Mouse (Mus musculus): Measurements from ENCODE around the gene Phospho2.
"Not testable (repeated sequence)": the region's sequence is repeated elsewhere in the genome, so short reads cannot be mapped to it uniquely, and the experiment has no call there.

The Phospho2 gene

DNA sequence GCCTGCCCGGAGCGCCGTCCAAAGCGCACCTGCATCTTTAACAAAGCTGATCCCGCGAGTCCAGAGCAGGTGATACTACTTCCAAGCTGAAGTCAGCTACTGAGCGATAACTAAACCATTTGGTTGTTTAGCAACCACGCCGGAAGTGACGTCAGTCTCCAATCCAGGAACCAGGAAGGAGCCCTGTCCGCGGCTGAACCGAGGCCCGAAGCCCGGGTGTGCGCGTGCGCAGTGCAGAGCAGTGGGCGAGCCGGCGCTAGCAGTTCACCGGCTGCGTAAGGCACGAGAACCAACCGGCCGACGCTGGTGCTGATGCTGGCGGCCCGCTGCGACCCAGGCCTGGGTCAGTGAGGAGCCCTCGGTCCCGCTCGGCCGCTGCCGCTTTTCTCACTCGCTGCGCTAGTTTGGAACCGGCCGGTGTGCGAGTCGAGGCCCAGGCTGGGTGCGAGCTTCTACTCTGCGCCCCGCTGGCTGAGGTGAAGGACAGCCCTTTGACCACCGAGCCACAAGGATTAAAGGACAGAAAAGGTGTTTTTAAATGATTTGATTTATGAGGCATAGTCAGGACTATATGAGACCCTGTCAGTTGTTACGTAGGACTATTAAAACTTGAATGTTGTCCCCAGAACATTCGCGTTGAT is at the start of gene Phospho2, which contains the start of gene Ccdc173:
Phospho2 (plus strand) TSS at position 195 of the 641 bp plus-strand sequence.
Ccdc173 (minus strand) TSS at position 147 of the 641 bp plus-strand sequence.
- peak; percentile 100 for DNase-seq (ENCODE audit: low spot score)

DNA sequence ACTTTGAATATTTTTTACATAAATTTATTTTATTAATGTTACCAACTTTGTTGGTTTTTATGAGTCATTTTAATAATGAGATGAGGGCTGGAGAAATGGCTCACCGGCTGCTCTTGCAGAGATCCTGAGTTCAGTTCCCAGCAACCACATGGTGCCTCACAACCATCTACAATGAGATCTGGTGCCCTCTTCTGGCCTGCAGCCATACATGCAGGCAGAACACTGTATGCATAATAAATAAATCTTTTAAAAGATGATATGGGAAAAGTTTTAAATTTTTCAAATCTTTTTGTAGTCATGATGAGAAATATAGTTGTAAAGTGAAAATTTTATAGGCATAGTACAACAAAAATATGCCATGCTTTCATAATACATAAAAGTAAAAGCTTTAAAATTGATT is 44.3 kb upstream of the Phospho2 start:
- no peak for DNase-seq (ENCODE audit: low spot score)

DNA sequence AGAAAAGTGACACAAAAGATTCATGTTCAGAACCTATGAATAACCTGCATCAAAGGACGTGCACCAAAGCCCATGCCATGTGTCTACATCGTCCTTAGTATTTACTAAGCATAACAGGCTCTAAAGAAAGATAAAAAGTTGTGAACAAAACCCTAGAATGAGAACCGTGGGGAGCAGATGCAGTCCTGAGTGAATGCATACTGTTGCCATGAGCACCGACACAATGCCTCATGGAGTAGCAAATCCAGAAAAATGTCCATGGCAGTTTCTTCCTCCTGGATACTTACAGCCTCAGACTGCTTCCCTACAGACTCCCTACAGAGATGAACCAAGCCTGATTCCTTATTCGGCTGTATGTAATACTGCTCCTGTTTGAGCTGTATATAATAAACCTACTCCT is 28.4 kb upstream of the Phospho2 start:
- no peak for DNase-seq (ENCODE audit: low spot score)

DNA sequence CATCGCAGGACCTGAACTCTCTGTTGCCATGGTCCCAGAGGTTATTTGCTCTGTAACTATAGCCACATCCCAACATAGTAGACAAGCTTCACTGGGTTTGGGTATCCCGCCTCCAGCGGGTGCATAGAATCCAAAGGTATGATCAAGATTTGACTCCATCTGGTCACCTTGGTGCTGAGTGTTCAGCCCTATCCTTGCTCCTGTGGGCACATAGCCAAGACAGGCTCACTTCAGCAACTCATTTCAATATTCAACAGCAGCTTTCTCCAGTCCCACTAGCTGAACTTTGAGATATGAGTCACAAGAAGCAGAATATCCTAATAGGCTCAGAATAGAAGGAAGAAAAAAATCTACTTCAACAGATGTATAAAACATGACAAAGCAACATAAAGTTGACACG is 26.1 kb upstream of the Phospho2 start:
- no peak for DNase-seq (ENCODE audit: low spot score)

DNA sequence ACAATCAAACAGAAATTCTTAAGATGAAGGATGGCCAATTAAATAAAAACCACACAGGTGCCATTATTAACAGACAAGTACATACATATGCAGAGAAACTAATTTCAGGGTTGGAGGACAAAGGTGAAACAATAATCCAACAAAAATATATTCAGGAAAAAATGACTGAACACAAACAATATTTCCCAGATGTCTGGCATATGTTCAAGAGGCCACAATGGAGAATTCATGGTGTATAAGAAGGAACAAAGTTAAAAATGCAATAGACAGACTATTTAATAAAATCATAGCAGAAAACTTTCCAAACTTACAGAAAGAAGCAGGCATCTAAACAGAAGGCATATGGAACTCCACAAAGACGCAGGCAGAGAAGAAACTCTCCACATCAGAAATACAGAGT is 24.7 kb upstream of the Phospho2 start:
- no peak for DNase-seq (ENCODE audit: low spot score)

DNA sequence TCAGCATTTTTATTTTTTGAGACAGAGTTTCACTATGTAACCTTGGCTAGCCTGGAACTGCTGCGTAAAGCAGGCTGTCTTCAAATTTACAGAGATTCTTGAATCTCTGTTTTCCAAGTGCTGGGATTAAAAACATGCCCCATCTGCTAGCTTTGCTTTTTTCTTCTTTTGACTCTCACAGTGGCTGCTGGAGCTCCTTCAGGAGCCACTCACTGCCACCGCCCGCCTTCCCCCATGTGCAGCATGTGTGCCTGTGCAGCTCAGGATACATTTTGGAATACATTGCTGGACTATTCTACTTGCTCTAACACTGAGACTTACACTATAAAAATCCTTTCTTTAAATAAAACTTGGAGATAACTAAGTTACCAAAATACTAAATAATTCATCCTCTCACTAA is 16.1 kb upstream of the Phospho2 start:
- no peak for DNase-seq (ENCODE audit: low spot score)

DNA sequence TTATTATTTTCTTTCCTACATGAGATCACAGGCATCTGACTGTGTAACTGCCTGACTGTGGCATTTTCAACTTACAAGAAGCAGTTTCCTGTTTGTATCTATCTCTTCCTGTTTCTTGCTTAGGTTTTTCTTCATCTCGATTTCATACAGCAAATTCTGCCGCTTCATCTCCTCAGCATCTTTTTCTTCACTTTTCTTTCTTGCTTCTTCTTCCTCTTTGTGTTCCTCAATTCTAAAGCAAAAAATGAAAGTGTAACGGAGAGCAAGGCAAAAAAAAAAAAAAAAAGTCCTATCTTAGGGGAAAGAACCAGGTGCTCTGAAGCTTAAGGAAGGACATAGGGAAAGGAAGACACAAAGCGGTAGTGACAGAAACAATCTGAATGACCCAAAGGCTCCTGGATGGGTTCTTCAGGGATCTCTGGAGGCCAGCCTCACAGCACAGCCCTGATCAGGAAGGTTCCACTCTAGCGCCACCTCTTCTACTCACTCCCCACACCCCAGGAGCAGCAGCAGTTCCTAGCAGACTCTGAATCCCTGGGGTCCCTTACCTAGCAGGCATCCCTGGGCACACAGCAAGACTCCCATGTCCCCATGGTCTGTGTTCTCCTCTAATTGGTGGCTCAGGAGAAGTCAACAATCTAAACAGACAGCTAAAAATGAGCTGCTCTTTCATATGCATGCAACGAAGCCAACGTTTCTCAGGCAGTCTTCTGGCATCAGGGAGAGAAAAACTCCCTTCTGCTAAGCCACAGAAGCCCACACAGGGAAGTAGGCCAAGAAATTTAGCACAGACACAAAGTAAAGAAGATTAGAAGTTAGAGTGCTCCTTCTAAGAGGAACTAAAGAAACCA is 11.2 kb upstream of the Phospho2 start:
- DNase-seq (ENCODE audit: low spot score): no peak

DNA sequence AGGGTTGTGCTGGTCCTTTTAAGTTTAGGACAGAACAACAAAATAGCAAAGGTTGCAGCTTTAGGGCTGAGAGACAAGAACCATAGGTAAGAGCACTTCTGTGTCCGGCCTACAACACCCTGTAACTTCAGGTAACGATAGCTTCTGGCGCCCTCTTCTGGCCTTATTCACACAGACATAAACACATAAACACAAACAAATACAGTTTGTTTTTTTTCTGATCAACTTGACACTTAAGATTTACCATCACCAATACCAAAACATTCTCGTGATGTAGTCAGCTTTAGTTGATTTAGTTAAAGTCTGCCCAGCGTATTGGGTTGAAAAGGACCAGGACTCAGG is 10.6 kb upstream of the Phospho2 start:
- DNase-seq (ENCODE audit: low spot score): peak; percentile 49

DNA sequence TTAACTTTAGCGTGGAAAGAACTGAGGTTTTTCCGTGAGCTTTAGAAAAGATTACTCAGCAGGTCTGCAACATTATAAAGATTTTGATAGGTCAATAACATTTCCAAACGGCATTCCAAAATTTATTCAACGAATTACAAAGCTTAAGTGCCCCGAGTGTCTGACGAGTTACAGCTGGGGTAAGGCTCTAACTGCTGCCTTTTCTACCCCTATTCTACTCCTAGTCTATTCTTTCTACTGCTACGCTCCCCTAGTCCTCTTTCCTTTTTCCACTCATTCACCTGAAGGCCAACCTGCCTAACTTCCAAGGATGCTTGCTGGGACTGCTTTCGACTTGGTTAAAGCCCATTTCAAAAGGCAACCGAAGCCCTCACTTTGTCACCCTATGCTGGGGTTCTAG is 449 bp upstream of the Phospho2 start:
- peak; percentile 3 for DNase-seq (ENCODE audit: low spot score)

DNA sequence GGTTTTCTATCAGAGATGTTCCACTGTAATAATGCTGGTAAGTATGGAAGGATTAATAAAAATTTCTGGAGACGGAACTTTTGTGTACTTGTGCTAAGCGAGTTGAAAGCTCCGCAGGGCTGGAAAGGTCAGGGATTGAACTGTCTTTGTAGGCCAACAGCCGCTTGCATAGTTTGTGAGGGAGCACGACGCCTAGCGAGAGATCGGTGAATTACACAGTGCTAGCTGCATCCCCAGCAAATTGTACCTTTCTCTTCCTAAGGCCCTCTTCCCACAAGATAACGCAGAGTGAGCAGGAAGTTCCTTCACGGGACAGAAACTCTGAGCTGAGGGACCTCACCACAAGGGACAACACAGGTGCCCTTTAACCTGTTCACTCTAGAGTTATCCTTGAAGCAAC is 862 bp downstream of the Phospho2 start:
- peak; percentile 89 for DNase-seq (ENCODE audit: low spot score)

DNA sequence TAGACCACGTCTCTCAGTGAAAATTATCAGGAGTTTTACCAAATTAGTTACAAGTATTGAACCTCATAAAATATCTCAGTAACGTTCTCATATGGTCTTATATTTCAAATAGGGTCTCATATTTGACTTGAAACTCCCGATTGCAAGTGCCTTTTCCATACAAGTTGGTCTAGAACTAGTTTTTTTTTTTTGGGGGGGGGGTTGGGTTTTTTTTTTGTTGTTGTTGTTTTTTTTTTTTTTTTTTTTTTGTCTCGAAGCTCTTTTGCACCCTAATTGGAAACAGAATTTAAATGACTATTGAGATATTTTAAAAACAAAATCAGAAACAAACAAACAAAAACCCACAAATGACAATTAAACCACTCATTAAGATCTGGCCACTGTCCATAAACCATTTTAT is 1.3 kb downstream of the Phospho2 start:
- no peak for DNase-seq (ENCODE audit: low spot score)

DNA sequence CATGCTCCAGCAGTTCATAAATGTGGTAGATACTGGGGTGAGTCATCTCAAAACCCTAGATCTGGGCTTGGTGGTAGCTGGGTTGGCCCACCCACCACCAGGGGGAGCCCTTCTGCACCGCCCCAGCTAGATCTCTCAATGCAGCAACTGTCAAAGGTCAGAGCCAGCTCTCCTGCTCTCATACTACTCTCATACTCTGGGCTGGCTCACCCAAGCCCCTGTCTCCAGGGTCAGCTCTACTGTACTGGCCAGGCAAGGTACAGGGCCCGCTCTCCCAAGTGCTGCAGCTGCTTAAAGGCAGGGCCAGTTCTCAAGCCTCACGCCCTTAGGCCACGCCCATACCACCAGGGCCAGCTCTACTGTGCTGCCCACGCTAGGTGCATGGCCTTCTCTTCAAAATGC is 13.5 kb downstream of the Phospho2 start:
- peak; percentile 25 for DNase-seq (ENCODE audit: low spot score)

DNA sequence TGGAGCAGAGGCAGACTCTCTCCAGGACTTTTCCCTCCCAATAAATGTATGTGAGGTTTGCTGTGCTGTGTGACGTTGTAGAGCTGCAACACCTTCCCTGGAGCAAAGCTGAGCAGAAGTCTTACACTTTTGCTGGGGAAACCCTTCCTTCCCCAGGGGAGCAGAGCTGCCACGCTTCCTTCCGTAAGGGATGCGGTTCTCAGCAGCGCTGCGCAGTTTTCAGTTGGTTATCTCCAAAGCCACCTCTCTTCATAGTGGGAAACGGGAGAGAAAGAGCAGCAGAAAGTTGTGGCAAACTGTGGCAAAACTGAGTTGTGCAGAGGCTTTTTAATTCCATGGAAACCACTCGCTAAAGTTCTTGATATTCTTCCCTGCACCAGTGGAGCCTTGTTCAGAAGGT is 14.3 kb downstream of the Phospho2 start:
- no peak for DNase-seq (ENCODE audit: low spot score)

DNA sequence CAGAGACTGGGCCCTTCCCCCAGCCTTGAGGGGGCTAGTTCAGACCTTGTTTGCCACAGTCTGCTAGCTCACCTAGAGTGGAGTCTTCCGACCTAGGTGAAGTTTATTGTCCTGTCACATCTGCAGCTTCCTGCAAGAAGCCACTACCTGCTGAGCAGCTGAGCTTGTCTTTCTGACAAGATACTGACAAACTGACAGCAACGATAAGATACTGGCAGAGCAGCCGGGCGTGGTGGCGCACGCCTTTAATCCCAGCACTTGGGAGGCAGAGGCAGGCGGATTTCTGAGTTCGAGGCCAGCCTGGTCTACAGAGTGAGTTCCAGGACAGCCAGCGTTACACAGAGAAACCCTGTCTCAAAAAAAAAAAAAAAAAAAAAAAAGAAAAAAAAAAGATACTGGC is 15.2 kb downstream of the Phospho2 start:
- not testable (repeated sequence) for DNase-seq (ENCODE audit: low spot score)

DNA sequence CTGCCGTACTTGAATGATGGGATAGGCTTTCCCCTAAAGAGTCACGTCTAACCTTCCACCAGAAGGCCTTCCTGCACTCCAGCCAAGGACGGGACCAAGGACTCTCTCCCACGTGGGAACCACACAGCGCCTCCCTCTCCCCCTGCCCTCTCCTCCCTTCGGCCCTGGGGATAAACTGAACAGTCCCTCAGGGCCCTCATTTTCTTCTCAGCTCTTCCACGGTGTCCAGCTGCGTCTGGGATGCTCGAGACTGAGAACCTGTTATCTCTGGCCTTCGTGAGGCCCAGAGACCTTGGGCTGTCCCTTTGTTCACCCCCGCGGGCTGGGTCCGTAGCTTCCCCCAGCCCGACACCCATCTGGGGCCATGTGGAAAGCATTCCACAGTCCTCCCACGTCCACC is 20.7 kb downstream of the Phospho2 start:
- DNase-seq (ENCODE audit: low spot score): no peak

DNA sequence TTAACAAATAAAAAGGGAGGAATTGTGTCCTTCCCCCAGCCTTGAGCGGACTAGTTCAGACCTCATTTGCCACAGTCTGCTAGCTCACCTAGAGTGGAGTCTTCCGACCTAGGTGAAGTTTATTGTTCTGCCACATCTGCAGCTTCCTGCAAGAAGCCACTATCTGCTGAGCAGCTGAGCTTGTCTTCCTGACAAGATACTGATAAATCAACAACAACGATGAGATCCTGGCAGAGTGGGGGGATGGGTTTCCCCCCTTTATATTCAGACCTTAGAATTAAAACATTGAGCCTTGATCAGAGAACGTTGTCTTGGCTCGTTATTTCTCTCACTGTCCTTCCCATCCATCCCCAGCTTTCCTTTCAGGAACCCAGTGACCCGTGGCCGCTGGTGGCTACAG is 21.9 kb downstream of the Phospho2 start:
- DNase-seq (ENCODE audit: low spot score): not testable (repeated sequence)

DNA sequence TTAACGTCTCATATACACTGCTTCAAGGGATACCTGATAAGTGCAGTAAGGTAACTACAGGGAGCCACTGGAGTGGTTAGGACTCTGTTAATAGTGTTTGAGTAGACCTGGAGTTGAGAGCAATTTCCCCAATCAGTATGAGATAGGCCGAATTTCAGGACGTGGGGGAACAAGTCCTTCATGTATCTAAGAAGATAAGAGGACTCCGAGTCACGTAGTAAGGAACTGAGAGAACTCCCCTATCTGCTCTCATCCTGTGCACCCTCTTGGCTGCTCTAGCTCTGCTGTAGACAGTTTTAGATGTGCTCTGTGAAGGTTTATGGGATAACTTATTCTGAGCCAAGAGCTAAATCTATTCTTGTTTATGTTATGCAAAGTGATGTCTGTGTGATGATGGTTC is 27.2 kb downstream of the Phospho2 start:
- no peak for DNase-seq (ENCODE audit: low spot score)

DNA sequence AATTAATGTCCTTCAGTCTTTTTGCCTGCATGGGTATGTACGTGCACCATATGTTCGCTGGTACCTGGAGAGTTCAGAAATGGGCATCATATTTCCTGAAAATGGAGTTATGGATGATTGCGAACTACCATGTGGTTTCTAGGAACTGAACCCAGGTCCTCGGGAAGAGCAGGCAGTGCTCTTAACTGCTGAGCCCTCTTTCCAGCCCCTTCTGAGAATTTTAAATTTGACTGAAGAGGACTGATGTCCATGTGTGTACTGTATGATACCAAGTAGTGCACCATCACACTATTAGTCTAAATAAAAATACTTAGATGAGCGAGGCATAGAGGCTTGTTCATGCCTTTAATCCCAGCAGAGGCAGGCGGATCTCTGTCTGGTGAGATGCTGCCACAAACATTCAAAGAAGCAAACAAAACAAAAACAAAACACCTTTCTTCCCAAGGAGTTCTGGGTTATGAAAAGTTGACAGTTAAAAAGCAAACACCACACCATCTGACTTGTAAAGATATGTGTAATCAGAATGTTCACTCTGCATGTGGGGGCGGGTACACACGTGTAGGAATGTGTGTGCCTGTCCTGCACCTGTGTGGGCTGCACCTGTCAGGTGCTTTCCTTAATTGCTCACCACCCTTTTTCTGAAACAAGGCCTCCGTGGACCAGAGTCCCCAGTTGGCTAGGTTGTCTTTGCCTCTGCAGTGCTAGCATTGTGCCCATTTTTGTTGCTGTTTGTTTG is 29.1 kb downstream of the Phospho2 start:
- DNase-seq (ENCODE audit: low spot score): no peak

DNA sequence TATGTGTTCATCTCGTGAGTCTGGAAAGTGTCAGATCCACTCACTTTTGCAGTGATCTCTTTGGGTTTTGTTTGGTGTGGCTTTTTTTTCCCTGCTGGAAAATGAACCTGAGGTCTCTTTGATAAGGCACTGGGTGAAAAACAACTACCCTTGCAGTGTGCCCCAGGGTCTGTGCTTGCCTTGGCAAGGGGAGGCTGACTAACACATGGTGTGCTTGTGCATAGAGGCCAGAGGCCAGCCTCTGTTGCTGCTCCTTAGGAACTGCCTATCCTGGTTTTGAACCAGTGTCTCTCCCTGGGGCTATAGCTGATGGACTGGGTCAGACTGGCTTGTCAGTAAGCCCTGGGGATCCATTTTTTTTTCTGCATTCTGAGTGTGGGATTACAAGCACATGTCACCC is 30.8 kb downstream of the Phospho2 start:
- no peak for DNase-seq (ENCODE audit: low spot score)

DNA sequence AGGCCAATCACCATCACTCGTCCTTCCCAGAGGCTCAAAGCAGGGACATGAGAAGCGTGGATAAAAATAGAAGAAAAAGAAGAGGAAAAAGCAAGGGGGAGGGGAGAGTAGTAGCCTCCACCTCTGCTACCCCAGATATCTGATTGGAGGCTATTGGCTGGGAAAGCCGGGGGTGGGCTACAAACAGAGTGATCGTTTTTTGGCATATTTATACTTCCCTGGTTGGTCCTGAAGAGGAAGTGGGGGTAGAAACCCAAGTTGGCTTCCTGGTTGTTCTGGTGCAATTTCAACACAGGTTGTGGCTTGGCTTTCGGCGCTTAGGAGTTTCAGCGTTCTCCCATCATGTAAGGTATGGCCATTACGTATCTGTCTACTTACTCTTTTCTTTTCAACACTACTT is 32.3 kb downstream of the Phospho2 start, which contains the start of gene Klhl23:
Klhl23 (plus strand) TSS at position 234 of the 400 bp plus-strand sequence.
- DNase-seq (ENCODE audit: low spot score): peak; percentile 28

DNA sequence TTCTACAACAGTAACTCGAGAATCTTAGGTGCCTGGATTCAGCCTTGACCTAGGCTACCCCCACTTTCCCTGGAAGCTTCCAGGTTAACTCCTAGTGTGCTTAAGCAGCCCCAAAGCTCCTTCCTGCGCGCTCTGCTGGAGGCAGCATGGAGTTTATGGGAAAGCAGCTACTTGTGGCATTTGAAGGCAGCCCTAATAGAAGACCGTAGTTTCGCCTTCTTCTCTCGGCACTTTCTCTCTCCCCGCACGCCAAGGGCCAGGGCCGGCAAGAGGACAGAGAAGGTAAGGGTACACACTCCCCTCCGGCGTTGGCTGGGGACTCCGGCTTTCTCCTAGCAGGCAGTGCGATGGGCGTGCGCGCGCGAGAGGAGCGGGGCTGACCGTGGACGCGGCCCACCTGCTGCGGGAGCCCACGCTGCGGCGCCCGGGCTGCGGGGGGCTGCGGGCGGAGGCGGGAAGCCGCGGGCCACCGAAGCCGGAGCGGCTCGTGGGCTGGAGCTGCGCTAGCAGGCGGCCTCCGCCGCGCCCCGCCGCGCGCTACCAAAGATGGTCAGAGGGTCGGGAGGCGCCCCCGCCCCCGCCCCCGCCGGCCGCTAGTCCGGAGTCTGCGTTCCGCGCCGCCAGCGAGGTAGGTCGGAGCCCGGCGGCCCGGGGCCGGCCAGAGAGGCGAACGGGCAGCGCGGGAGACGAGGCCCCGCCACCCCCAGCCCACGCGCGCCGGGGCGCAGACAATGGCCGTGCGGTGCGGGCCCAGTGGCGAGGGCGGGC is 33.1 kb downstream of the Phospho2 start:
- DNase-seq (ENCODE audit: low spot score): peak; percentile 68

DNA sequence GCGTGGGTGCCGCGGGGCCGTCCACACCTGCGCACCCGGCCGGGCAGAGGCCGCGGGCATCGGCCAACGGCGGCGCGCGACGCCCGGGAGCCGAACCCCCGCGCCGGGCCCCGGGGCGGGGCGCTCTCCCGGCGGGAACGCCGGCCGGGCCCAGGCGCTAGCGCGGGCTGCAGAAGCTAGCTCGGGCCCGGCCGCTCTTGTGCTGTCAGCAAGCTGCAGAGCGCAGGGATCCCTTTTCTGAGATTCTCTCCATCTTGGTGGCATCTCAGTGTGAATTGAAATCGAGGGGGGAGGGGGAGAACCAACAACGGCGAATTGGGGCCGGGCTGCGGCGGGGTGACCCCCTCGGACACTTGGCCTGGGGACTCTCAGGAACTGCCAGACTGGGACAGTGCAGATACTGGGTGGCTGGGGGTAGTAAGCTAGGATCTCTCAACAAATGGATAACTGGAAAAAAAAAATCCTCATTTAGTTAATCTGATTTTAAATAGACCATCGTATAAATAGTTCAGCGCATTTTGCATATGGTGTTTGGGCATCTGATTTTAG is 33.8 kb downstream of the Phospho2 start:
- DNase-seq (ENCODE audit: low spot score): peak; percentile 75

Measured in retina, embryonic 14.5 days (tissue).